Mouse (Mus musculus) cerebellum, postnatal 10 days (tissue): ENCODE measurements around the gene Gm49320.
A peak's percentile ranks its signal among the peaks of the same experiment; 100 is the strongest.

ENCODE experiments used
- DNase-seq, 2 experiments: peaks; one replicate each; pipeline ENCODE4 v3.0.0; 2021; ENCODE audit warnings: mixed read lengths in 2 of 2

Gene Gm49320

DNA sequence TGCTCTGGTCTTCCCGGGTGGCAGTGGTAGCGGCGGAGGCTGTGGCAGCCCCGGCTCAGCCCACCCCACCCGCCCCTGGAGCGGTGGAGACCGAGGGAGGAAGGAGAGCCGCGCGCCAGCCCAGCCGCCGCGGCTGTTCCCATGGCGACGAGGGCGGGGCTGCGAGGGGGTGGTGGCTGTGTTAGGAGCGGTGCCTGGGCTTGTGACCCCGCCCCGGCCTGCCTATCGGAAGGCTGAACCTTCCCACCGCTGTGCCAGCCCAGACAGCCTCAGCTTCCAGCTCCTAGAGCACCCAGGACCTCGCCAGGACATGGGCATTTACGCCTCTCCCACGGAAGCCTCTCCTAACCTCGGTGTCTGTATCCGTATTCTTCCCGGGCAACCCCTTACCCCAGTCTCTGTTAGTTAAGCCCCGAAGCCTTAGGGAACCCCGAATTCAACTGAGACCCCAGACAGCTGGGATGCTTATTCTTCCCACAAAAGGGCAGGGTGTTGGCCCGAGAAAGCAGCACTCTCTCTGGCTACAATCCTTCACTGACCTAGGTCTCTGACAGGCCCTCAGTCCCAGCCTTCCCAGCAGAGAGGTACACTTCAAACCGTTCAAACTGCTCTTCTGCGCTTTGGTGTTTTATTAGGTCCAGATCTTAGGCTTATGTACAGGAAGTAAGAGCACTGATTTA is 20.6 kb downstream of the Gm49320 start, which contains the start of gene Ctxn1:
Gene Ctxn1 (minus strand): TSS at position 150 of the 680 bp plus-strand sequence.
- DNase-seq, result peak; percentile 96 to 99

DNA sequence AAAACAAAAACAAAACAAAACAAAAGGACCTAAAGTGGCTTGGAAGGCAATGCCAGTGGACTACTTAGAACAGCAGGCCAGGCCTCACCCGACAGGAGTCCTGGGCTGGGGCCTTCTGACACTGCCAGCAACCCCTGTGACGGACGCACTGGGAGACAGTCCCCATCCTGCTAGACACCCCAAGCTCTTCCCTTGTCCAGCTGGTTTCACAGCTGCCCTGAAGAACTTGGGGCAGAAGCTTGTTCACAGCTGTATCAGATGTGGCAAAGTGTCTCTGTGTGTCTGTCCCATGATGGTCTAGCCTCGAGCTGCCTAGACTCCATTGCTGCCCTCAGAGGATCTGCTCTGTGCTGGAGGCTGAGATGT is 21.1 kb downstream of the Gm49320 start:
- DNase-seq, result no peak

DNA sequence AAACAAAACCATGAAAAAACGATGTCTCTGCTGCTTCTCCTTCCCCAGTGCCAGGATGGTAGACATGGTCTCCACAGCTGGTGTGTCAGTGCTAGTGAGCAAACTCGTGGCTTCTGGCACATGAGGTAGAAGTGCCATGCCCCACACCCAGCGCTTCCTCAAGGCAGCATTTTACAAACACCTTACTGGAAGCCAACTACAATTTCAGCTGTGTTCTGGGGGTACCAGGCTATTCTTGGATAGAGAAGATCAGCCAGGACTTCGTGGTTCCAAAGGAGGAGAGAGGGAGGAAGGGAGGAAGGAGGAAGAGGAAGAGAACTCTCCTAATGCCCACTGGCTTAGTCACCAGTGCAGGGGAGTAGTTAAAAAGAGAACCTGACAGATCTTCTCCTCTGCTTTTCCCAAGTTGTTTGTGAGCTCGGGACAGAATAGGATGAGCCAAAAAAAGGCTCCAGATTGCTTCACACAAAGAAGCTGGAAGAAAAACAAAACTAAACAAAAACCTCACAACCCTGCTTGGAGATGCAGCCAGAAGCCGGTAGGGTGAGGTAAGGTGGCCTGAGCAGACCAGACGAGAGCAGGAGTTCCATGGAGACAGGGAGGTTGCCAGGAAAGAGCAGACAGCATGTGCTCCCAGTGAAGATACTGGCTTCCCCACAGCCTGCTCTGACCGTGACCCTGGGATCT is 24.6 kb downstream of the Gm49320 start:
- DNase-seq, result no peak

DNA sequence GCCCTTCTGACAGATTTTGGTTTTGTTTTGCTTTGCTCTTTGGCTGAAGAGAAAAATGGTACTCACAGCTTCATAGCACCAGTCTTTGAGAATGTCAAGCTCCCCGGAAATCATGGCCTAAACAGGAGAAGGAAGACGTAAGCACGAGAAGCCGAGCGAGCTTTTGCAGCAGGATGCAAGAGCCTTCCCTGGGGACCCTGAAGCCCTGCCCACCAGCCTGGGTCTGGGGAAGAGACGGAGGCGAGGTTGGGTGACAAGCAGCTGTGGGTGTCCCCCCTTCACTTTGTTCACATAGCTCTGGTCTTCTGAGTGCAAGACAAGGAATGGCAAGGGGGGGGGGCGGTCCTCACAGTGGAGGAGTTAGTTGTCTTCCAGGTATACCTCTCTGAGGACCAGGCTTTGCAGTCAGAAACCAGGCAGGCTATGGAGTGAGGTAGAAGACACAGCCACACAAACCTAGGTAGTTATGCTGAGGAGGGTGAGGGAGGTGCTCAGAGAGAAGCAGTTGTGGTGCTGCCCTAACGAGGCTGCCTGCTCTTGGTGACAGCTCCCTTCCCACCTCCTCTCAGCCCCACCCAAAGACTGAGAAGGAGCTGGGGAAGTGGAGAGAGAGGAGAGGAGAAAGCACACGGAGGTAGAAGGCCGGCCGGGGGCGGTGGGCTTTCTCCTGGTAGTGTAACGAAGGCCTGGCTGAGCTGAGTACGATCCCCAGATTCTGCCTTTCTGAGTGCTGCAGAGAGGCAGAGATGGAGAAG is 26.7 kb downstream of the Gm49320 start:
- no peak for DNase-seq

- peak; percentile 49 to 56 for DNase-seq
These were observed 29.0 kb downstream of the Gm49320 start for GRCm38 (mm10) chr8:4267627-4268026.

DNA sequence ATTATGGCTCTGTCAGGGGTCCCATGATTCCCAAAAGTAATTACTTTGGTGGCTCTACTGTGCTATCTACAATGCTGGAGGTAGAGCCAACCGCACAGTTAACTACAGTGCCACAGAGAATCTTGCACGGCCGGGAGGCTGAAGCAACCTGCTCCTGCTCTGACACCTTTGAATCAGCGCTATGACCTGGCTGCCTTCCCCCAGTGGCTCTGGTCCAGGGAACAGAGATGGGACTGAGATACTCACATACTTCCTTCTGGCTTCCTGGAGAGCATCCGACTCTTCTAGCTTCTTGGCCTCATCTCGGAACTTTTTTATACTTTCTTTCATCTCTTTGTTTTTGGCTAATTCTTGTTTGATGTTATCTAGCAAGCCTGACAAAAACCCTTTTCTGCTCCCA is 30.9 kb downstream of the Gm49320 start:
- peak in 1 of 2 experiments; percentile 16 for DNase-seq

- DNase-seq, result peak; percentile 99
These were observed 36.8 kb downstream of the Gm49320 start, which contains the start of gene Timm44 for GRCm38 (mm10) chr8:4275275-4276110. Gene Timm44, minus strand, starts transcription at chr8:4275913.

- DNase-seq, result no peak
These were observed 37.4 kb downstream of the Gm49320 start for GRCm38 (mm10) chr8:4276111-4276465.

DNA sequence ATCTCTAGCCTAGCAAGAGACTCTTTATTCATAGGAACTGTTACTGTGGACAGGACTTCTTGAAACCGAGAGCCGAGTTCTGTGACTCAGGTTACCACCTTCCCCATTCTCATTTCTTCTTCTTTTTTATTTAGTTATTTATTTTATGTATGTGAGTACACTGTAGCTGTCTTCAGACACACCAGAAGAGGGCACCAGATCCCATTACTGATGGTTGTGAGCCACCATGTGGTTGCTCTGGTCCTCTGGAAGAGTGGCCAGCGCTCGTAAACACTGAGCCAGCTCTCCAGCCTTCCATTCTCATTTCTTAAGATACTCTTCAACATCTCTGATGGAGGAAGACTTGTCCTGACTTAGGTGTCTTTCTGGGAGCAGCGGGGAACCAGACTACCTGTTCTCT is 54.1 kb downstream of the Gm49320 start:
- no peak for DNase-seq

GRCm38 (mm10) chr8:4297822-4298221 is 59.2 kb downstream of the Gm49320 start:
- no peak for DNase-seq
